Mouse (Mus musculus) stomach, postnatal 0 days (tissue): ENCODE data around the gene Fgfr2.

ENCODE experiments used
- CTCF ChIP-seq: IDR thresholded peaks from 2 replicates; pipeline ENCODE4 v1.5.1; 2016; ENCODE audit warnings: antibody characterized with exemption, low read depth, mild to moderate bottlenecking, moderate library complexity
- EP300 ChIP-seq: optimal IDR thresholded peaks from 2 replicates; pipeline ENCODE3; 2016; ENCODE audit warnings: antibody characterized with exemption

- TF ChIP-seq CTCF (no peak), EP300 (no peak)
Observed at GRCm38 (mm10) chr7:130984294-130984693, 2138.9 kb downstream of the Fgfr2 start.
